Mouse (Mus musculus) gastrocnemius, adult 18-20 months (tissue): ENCODE data around the gene Gpr157. TPM values are rescaled to one million over a fixed set of nuclear protein-coding genes. Genes with fewer than 3 reads are reported as not detected.

ENCODE experiments used
- DNase-seq: peaks from one replicate; pipeline ENCODE4 v3.0.0; 2021; ENCODE audit warnings: low spot score
- microRNA-seq: library from miRNA; unstranded; fragments of <30 nt; microRNA quantifications from one replicate; pipeline ENCODE4 v1.2.0, GENCODE M21; 2021
- total RNA-seq, 2 experiments: library from RNA; stranded (reverse); gene quantifications; 2 replicates each; pipeline ENCODE4 v1.2.3; 2021

Gpr157 gene
- total RNA-seq, 2 experiments from 2014 or later = 34.5 to 38.2 TPM

- no peak for DNase-seq
These were observed 53.2 kb downstream of the Gpr157 start for GRCm38 (mm10) chr4:150140346-150140745.

- no peak for DNase-seq
These were observed 57.1 kb downstream of the Gpr157 start for GRCm38 (mm10) chr4:150144242-150144641.

- no peak for DNase-seq
These were observed 59.1 kb downstream of the Gpr157 start for GRCm38 (mm10) chr4:150146286-150146685.

- DNase-seq = no peak
These were observed 63.9 kb downstream of the Gpr157 start for GRCm38 (mm10) chr4:150151045-150151444.

DNA sequence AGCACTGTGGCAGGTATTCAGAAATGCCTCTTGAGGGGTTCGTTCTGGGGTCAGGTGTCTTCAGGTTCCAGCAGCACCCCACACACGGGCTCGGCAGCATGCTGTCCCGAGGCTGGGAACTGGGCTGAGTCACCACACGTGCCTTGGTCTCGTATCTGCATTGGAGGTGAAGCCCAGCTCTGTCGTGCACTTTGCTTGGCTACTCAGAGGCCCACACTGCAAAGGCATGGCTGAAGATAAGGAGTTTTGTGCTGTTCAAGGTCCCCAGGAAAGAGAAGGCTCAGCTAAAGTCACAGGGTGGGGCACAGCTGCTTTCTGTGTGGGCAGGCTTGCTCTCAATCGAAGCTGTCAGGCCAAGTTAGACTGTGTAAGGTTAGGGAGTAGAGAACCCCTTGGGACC is 65.3 kb downstream of the Gpr157 start:
- no peak for DNase-seq

DNA sequence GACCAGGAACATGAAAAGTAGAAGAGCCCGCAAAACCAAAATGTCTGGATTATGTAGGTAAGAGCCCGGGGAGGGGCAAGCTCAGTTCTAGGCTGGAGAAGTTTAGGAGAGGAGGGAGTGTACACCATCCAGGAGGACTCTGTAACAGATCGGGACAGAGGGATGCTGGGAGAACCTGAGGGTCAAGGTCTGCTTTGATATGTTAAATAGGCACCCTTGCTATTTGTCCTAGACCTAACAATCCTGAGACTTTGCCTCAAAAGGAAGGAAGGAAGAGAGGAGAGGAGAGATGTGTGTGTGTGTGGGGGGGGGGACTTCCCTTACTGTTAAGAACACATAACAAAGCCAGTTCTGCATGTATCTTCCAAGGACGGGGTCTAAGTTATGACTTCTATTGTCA is 68.1 kb downstream of the Gpr157 start:
- no peak for DNase-seq

Small RNAs within 50 kb of the gene (microRNA-seq; reads per million reads assigned to microRNA genes)
- gene Mir34a = 758 reads per million, percentile 80 among the genes with 10 or more reads in this experiment

Other genes starting within 250 kb of the Gpr157 start
- gene Spsb1, start 132.3 kb upstream of the Gpr157 start, total RNA-seq = 1 to 10 TPM; 5.9 to 9.6 TPM
- 10 to 100 TPM; 45.5 to 56.8 TPM for gene H6pd, start 78.3 kb upstream of the Gpr157 start, total RNA-seq
- not detected for gene Slc2a5, start 31.9 kb downstream of the Gpr157 start, total RNA-seq
- gene Slc2a7, start 61.6 kb downstream of the Gpr157 start, total RNA-seq = not detected
- not detected for gene Car6, start 114.0 kb downstream of the Gpr157 start, total RNA-seq
- 10 to 100 TPM; 59.3 to 62.6 TPM for gene Eno1, start 149.4 kb downstream of the Gpr157 start, total RNA-seq
- 10 to 100 TPM; 66.1 to 70.4 TPM for gene Rere, start 194.3 kb downstream of the Gpr157 start, total RNA-seq